In the genomic region with DNA sequence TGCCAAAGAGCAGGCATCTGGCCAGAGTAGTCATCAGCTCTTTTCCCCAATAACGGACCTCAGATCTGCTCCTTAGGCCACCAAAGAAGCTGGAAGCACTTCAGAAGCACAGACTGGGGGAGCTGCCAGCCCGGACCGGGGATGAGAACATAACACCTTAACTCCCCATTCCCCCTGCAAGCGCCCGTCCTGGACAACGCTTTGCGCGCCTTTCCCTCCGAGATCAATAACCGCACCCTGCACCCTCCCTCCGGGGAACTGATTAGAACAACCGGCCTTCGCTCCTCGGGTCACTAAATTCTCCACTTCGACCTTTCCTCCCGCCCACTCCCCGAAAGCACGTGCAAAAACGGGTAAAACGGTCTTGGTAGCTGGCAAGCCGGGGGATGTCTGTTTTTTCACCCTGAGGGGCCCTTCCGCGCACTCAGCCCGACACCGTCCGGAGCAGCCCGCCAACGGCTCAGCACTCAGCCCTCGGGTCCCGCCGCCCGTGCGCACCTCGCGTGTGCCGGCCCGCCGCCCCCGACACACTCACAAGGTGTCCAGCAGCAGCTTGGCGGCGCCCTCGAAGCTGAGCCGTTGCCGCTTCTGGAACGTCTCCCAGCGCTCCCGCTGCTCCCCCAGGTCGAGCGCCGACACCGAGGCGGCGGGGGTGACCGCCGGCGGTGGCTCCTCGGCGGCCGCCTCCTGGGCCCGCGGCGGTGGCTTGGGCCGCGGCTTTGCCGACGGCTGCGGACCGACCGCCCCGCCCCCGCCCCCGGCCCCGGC, we compare ENCODE assay signal across 8 mouse cellular contexts. TPM values are rescaled to one million over a fixed set of nuclear protein-coding genes. Genes with fewer than 3 reads are reported as not detected.
DNase-seq lines count a peak whose midpoint lies in the region; ATAC-seq and TF ChIP-seq lines count a peak whose summit lies in the region.

No protein-coding gene starts in this region.

- H3K27ac ChIP-seq in limb, embryonic 13.5 days, result no peak overlapping the region; the same call in 1 of the 2 replicates
- peak overlapping the region; percentile 77 for H3K27ac ChIP-seq in midbrain, embryonic 12.5 days (replicated peaks)
- H3K27ac ChIP-seq in spleen, adult 2 months (ENCODE audit: insufficient read depth, low read length), result peak overlapping the region; percentile 24; the same call in 1 of the 2 replicates

- 0% methylated on average over 57 of the region's 73 CpGs for WGBS in limb, embryonic 13.5 days
- WGBS in midbrain, embryonic 12.5 days, result under 1% methylated on average over 62 of the region's 73 CpGs
- under 1% methylated on average over 71 of the region's 73 CpGs for WGBS in spleen, adult 2 months

- ATAC-seq in limb, embryonic 13.5 days (ENCODE audit: low FRiP score, low read depth), result peak; percentile 88
- peak; percentile 81 for ATAC-seq in midbrain, embryonic 12.5 days (ENCODE audit: low FRiP score, low read depth)

- intact Hi-C loops in gastrocnemius, postnatal 14 days (cut with DNase I; ENCODE audit: low total_unique reads), result no loop called here

- H3K9ac ChIP-seq in limb, embryonic 13.5 days, result peak overlapping the region; percentile 90
- H3K9ac ChIP-seq in midbrain, embryonic 12.5 days (replicated peaks), result peak overlapping the region; percentile 92

- peaks cover 16% of the 10 kb centered on the region; the same call in 1 of the 2 replicates for H3K4me1 ChIP-seq in limb, embryonic 13.5 days
- H3K4me1 ChIP-seq in midbrain, embryonic 12.5 days, result peaks cover 8% of the 10 kb centered on the region
- peaks cover 4% of the 10 kb centered on the region for H3K4me1 ChIP-seq in spleen, adult 2 months (ENCODE audit: control insufficient read depth, insufficient read depth, insufficient read length)

- H3K36me3 ChIP-seq in limb, embryonic 13.5 days, result no peaks in the 10 kb centered on the region
- H3K36me3 ChIP-seq in midbrain, embryonic 12.5 days, result peaks cover 12% of the 10 kb centered on the region; the same call in 1 of the 2 replicates
- H3K36me3 ChIP-seq in spleen, adult 2 months (ENCODE audit: control insufficient read depth, insufficient read depth, low read length), result no peaks in the 10 kb centered on the region

- H3K9me3 ChIP-seq in limb, embryonic 13.5 days, result no peaks in the 10 kb centered on the region
- no peaks in the 10 kb centered on the region for H3K9me3 ChIP-seq in midbrain, embryonic 12.5 days

- H3K4me3 ChIP-seq in limb, embryonic 13.5 days, result peak overlapping the region; percentile 75
- H3K4me3 ChIP-seq in midbrain, embryonic 12.5 days, result peak overlapping the region; percentile 87
- H3K4me3 ChIP-seq in spleen, adult 2 months (ENCODE audit: extremely low read depth, insufficient read depth, insufficient read length), result peak overlapping the region; percentile 72

- no peak for TF ChIP-seq POLR2A in spleen, adult 2 months (IDR thresholded peaks at IDR 0.05; ENCODE audit: low read depth, low read length)

- H3K27me3 ChIP-seq in limb, embryonic 13.5 days, result peaks cover 13% of the 10 kb centered on the region
- H3K27me3 ChIP-seq in midbrain, embryonic 12.5 days, result peaks cover 5% of the 10 kb centered on the region; the same call in 1 of the 2 replicates
- H3K27me3 ChIP-seq in spleen, adult 2 months (ENCODE audit: control insufficient read depth, insufficient read depth, low read length), result peaks cover 10% of the 10 kb centered on the region; the same call in 1 of the 2 replicates

- TF ChIP-seq CTCF in spleen, adult 2 months (IDR thresholded peaks at IDR 0.05; ENCODE audit: extremely low read depth, insufficient read depth, insufficient read length, insufficient replicate concordance), result no peak

- peak overlapping the region; percentile 91 for H3K4me2 ChIP-seq in limb, embryonic 13.5 days (replicated peaks)
- peak overlapping the region; percentile 81 for H3K4me2 ChIP-seq in midbrain, embryonic 12.5 days (replicated peaks)

- DNase-seq in layer of hippocampus, adult 11-12 months (ENCODE audit: low spot score), result peak; percentile 38
- DNase-seq in layer of hippocampus, adult 9-10 months (ENCODE audit: low spot score), result no peak
- DNase-seq in embryo, embryonic 10 days (ENCODE audit: low spot score), result peak; percentile 68
- peak; percentile 69 for DNase-seq in gastrocnemius, postnatal 14 days
- peak; percentile 58 for DNase-seq in induced T-regulatory cell, adult 2 months (ENCODE audit: low read depth)
- DNase-seq in spleen, adult 2 months (ENCODE audit: low read depth in 1 of 2, low spot score in 2 of 2), result peak in 1 of 2 experiments; percentile 30

RNA-seq across cellular contexts. Expression of a gene that starts 0.6 kb away (rescaled TPM):
- 10 to 100 TPM; 15.4 to 20.4 TPM for total RNA-seq in gastrocnemius, postnatal 14 days (2021)
- polyA plus RNA-seq in limb, embryonic 13.5 days (2015; fragmentation: Nextera tagmentation; extraction: Ambion mirVana), result 23.6 and 26.8 TPM in 2 replicates
- polyA plus RNA-seq in midbrain, embryonic 12.5 days (2016; fragmentation: Nextera tagmentation; extraction: Ambion mirVana), result 73.6 and 86.9 TPM in 2 replicates
- polyA plus RNA-seq in spleen, adult 2 months (2012; rRNA removed), result 8.5 and 9.4 TPM in 2 replicates

RNA-seq across cellular contexts. Expression of a gene that starts 12.5 kb away (rescaled TPM):
- total RNA-seq in gastrocnemius, postnatal 14 days (2021), result 1,000 to 10,000 TPM; 1,001 to 1,005 TPM
- polyA plus RNA-seq in limb, embryonic 13.5 days (2015; fragmentation: Nextera tagmentation; extraction: Ambion mirVana), result 3,843 and 3,876 TPM in 2 replicates
- 3,778 and 3,810 TPM in 2 replicates for polyA plus RNA-seq in midbrain, embryonic 12.5 days (2016; fragmentation: Nextera tagmentation; extraction: Ambion mirVana)
- polyA plus RNA-seq in spleen, adult 2 months (2012; rRNA removed), result 1,229 and 1,312 TPM in 2 replicates

RNA-seq across cellular contexts. Expression of a gene that starts 35.8 kb away (rescaled TPM):
- 1 to 10 TPM; 1.7 to 2.4 TPM for total RNA-seq in gastrocnemius, postnatal 14 days (2021)
- polyA plus RNA-seq in limb, embryonic 13.5 days (2015; fragmentation: Nextera tagmentation; extraction: Ambion mirVana), result 1.4 and 2.4 TPM in 2 replicates
- polyA plus RNA-seq in midbrain, embryonic 12.5 days (2016; fragmentation: Nextera tagmentation; extraction: Ambion mirVana), result 10.9 and 12.7 TPM in 2 replicates
- 35.4 and 39.8 TPM in 2 replicates for polyA plus RNA-seq in spleen, adult 2 months (2012; rRNA removed)
